ENCODE assay signal across 8 mouse cellular contexts in genomic region chr8:93810028-93810858, GRCm38 (mm10). TPM values are rescaled to one million over a fixed set of nuclear protein-coding genes. Genes with fewer than 3 reads are reported as not detected.
DNase-seq lines count a peak whose midpoint lies in the region; ATAC-seq lines count a peak whose summit lies in the region.

No protein-coding gene starts in this region.

- no peaks in the 10 kb centered on the region for H3K36me3 ChIP-seq in hindbrain, embryonic 11.5 days (ENCODE audit: control insufficient read depth, insufficient read depth, low read length)

- WGBS in hindbrain, embryonic 11.5 days: 0% methylated on average over 25 of the region's 116 CpGs

- H3K9me3 ChIP-seq in hindbrain, embryonic 11.5 days (ENCODE audit: control insufficient read depth, low read length): no peaks in the 10 kb centered on the region

- DNase-seq in R1 (ENCODE audit: low read depth, low spot score): peak; percentile 71
- peak; percentile 90 for DNase-seq in cerebellum, adult 9-10 months
- DNase-seq in frontal cortex, postnatal 10 days (ENCODE audit: low spot score in 2 of 2): peak; percentile 78 to 88
- peak; percentile 94 for DNase-seq in hindbrain, embryonic 11.5 days (ENCODE audit: low spot score)
- peak; percentile 84 to 87 for DNase-seq in layer of hippocampus, postnatal 25 days (ENCODE audit: extremely low spot score in 1 of 2, low spot score in 1 of 2)
- peak; percentile 84 for DNase-seq in lung, postnatal 10 days
- peak; percentile 92 for DNase-seq in right cerebral cortex, adult 18-20 months
- peak; percentile 76 for DNase-seq in urinary bladder, postnatal 25 days (ENCODE audit: low spot score)

- no peaks in the 10 kb centered on the region; the same call in 1 of the 2 replicates for H3K4me1 ChIP-seq in hindbrain, embryonic 11.5 days (replicated peaks; ENCODE audit: control insufficient read depth, insufficient read depth, low read length)

- H3K27ac ChIP-seq in hindbrain, embryonic 11.5 days (ENCODE audit: low read depth, low read length): peak overlapping the region; percentile 91

- H3K27me3 ChIP-seq in hindbrain, embryonic 11.5 days (ENCODE audit: control insufficient read depth, insufficient read depth, low read length): no peaks in the 10 kb centered on the region; the same call in 1 of the 2 replicates

- peak overlapping the region; percentile 70 for H3K9ac ChIP-seq in hindbrain, embryonic 11.5 days (ENCODE audit: low read depth, low read length)

- peak overlapping the region; percentile 68 for H3K4me3 ChIP-seq in hindbrain, embryonic 11.5 days (ENCODE audit: low read depth, low read length)

- peak overlapping the region; percentile 74 for H3K4me2 ChIP-seq in hindbrain, embryonic 11.5 days (replicated peaks; ENCODE audit: low read depth, low read length)

- peak; percentile 86 for ATAC-seq in hindbrain, embryonic 11.5 days (ENCODE audit: low FRiP score)

RNA-seq across cellular contexts. Expression of gene Gnao1, which starts 0.5 kb away (rescaled TPM):
- polyA plus RNA-seq in hindbrain, embryonic 11.5 days (2014; fragmentation: Nextera tagmentation; extraction: Ambion mirVana): 38.9 and 39.6 TPM in 2 replicates
- 100 to 1,000 TPM; 666 to 729 TPM for total RNA-seq in layer of hippocampus, postnatal 25 days (2021)

Comparison
In these comparisons a context has a peak if more than half of its experiments do, and no peak if none do; other contexts are left out.
1. Peak in every context shown above with its lines: DNase-seq, ATAC-seq, H3K4me3 ChIP-seq and H3K27ac ChIP-seq.